Mouse (Mus musculus): ENCODE measurements at regions not wholly inside any gene's neighbourhood (a gene's known extent, or its start where the extent isn't known, plus 50 kb on each side); places are given as distances from the start of the nearest gene placed in this dataset.
"Not testable (repeated sequence)": the region's sequence is repeated elsewhere in the genome, so short reads cannot be mapped to it uniquely, and the experiment has no call there.

DNA sequence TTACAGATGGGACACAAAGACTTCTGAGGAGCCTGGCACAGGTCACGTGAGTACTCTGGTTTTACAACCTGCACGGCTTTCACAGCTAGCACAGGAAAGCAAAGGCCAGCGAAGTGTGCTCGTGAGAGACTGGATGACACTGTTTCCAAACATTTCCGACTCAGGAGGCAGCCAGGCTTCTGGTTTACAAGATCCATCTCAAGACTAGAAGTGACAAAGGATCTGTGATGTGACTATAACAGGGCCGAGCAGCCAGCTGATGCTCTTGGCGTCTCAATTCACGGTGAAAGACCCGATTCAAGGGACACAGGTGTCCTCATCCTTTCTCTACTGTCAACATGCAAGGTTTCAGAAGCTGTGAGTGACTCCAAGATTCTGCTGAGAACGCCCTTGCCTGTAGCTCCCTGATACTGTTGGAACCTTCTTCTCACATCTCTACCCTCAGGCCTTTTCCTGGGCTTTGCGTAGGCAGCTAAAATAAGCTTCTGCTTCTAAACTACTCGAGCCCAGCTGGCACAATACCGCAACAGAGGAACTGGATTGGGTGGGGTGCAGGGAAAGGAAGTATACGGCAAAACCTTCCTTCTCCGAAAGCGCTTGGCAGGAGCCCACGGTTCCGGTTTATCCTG, 300.3 kb downstream of the Abcc12 start:
- DNase-seq (ENCODE audit: low spot score) = no peak

DNA sequence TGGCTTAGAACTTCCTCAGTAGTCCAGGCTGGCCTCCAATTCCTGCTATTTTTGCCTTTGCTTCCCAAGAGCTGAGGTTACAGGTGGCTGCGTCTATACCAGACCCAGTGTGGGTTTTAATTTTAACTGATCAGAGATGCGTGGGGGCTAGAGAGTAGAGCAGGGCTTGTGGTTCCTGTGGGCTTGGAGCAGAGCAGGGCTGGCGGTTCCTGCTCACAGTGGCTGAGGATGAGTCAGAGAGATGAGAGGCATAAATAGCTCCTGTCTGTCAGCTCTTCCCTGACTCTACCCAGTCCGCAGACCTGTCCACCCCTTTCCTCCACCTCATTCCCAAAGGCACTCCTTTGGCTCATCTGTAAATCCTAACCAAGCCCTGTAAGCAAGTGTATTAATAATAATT, 304.8 kb downstream of the Abcc12 start:
- no peak for DNase-seq (ENCODE audit: low spot score)

DNA sequence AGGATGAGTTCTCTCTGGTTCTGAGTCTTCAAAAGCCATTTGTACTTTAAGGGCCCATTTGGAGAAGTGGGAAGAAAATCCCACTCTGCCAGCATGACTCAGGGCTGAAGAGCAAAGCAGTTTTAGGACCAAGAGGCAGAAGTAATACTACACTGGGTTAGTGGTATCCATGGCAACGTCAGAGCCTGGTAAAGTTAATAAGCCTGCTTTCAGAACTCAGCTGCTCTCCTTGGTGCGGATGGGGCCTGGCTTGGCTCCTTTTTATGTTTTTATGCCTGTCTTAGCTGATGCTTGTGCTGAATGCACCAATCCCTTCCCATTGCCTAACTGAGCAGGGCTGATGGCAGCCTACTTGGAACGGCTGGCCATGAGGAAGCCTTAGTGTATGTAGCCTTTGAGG, 306.7 kb downstream of the Abcc12 start:
- no peak for DNase-seq (ENCODE audit: low spot score)

DNA sequence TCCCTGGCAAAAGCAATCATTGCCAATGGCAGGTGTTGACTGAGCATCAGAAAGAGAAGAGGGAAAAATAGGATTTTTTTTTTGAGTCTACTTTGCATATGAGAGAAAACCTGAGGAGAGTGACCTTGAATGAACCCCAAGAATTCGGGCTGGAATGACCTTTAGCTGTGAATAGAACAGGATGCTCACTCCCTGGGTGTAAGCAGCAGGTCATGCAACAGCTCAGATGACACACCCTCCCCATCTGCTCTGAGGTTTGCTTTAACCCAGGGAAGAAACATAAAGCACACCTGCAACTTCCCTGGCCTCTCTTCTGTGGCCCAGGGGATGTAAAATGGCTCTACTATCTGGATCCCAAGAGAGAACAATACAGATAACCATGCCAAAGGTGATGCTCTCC, 307.9 kb downstream of the Abcc12 start:
- no peak for DNase-seq (ENCODE audit: low spot score)

DNA sequence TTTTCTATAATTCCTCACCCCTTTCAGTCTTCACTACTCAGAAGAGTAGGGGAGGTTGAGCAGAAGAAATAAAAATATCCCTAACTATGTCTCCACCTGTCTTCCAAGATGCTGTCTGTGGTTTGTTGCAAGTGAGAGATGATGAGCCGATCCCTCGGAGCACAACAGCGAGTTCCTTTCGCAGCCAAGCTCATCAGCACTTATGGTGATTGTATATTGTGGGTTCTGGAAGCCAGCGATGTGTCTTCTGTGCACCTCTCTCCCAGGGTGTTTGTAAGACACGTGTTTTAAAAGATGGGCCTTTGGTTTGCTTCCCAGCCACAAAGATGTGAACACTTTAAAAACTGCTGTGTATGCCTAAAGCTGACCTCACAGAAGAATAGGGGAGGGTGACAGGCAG, 309.0 kb downstream of the Abcc12 start:
- no peak for DNase-seq (ENCODE audit: low spot score)

DNA sequence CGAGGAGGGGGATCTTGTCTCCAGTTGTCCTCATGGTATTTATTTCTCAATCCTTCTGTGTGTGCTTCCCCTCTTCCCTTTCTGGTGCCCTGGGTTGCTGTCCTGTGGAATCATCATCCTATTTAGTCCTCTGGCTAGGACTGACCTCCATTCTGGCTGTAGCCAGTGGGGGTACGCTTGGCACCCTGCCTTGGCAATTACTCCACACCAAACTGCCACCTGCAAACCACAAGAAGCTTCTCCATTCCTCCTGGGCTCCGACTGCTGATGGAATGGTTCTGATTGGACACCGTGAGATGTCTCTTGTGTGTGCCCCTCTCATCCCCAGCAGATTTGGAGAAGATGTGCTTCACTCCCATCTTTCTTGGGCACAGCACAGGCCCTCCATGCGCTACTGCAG, 322.5 kb downstream of the Abcc12 start:
- DNase-seq (ENCODE audit: low spot score) = no peak

DNA sequence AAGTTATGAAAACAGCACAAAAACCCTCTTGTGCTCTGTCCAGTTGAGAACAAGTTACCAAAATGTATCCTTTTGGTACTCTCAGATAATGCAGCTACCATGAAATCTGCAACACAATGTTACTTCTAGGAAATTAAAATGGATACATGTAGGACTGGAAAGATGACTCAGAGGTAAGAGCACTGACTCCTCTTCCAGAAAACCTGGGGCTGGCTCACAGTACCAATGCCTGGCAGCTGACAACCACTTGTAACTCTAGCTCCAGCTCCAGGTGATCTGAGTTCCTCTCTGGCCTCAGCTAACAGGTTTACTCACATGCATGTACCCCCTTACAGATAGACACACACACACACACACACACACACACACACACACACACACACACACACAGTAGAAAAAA, 325.1 kb downstream of the Abcc12 start:
- no peak for DNase-seq (ENCODE audit: low spot score)

DNA sequence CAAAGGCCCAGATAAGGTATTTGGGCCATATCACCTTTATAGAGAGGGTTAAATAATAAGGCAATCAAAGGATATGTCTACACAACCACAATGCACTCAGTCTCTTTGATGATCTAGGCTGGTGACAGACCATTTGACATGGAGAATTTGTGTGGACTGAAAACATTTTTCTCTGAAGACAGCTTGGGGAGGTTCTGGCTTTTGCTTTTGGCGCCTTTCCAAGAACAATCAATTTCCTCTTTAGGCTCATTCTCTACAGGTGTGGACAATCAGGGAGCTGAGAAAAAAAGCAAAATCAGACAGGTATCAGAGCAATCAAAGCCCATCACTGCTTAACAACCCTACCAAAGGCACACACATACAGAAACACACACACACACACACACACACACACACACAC, 325.8 kb downstream of the Abcc12 start:
- DNase-seq (ENCODE audit: low spot score) = no peak

DNA sequence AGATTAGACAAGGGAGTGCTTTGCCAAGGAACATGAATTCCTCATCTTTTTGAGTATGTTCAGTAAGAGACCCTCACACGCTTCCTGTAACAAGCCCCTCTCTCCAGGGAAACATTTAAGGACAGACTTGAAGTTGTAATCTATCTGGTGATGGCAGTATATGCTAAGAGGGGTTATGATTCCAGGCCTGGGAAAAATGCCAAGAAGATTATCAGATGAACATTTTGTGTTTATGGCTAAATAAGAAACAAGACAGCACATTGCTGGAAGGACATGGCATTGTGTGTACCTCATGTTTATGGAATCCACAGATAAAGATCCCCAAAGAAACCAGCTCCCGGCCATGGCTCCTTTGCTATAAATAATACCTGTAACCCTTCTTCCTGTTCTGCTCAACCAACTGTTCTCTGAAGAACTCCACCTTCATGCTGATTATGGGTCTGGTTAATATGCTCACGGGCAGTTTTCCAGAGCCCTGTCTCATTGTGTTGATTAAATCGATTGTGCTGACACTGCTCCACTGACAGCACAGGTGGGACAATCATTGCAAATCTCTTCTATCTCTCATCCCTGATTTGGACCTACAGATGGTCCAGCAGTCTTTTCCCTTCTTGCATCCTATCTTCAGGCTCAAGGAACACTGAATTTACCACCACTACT, 327.7 kb downstream of the Abcc12 start:
- no peak for DNase-seq (ENCODE audit: low spot score)

DNA sequence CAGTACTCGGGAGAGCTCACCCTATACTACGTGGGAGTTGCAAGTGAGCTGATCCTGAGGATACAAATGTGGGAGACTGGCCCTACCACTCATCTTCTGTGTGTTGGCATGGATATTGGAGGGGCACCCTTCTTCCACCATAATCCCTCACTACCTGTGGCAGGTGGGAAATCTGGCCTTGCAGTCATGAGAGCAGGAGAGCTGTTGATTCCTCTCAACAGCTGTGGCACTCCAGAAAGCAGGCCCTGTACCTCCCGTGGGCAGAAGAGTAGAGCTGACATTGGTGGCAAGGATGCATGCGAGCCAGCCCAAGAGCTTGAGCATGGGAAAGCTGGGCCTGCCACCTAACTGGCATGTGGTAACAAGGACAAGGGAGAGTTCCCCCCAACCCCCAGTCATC, 345.8 kb downstream of the Abcc12 start:
- DNase-seq (ENCODE audit: low spot score) = no peak

DNA sequence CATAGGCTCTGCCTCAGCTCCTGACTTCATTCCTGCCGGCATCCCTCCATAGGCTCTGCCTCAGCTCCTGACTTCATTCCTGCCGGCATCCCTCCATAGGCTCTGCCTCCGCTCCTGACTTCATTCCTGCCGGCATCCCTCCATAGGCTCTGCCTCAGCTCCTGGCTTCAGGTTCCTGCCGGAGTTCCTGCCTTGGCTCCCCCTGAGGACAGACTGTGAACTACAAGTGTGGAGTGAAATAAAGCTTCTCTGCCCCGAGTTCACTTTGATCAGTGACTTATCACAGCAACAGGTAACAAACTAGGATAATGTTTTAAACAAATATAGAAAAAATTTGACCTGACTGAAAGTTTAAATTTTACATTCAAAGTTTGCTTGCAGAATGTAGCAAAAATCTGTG, 348.5 kb downstream of the Abcc12 start:
- not testable (repeated sequence) for DNase-seq (ENCODE audit: low spot score)

DNA sequence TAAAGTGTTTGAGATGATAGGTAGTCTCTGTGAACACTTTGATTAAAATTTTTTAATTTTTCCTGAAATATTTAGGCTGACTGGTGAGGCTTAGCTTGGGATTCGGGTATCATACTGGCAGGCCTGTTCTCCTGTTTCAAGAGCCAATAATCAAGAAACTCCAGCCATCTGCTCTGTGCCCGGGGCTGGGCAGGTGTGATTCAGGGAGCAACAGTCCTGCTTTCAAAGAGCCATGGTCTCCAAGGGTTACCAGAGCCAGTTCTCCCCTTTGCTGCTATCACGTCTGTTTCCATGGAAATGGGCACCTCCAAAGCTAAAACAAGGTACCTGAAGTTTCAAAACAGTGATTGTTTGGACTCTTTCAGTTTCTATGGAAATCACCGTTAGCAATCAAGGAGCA, 355.6 kb downstream of the Abcc12 start:
- DNase-seq (ENCODE audit: low spot score) = no peak

DNA sequence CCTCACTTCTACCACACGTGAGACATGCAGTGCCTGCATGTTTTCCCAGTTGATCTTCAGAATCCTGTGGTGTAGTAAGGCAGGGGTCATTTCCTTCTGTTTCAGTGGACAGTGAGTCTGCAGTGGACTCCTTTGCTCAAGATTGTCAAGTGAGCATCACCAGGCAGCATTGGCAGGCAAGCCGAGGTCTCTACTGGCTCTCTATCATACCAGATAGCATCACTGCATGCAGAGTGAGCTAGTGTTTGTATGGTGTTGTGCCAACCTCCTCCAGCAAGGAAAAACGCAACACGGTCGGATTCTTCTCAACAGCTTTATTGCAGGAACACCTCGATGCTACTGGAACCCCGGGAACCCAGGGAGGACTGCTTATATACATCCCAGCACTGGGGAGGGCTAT, 357.8 kb downstream of the Abcc12 start:
- no peak for DNase-seq (ENCODE audit: low spot score)

DNA sequence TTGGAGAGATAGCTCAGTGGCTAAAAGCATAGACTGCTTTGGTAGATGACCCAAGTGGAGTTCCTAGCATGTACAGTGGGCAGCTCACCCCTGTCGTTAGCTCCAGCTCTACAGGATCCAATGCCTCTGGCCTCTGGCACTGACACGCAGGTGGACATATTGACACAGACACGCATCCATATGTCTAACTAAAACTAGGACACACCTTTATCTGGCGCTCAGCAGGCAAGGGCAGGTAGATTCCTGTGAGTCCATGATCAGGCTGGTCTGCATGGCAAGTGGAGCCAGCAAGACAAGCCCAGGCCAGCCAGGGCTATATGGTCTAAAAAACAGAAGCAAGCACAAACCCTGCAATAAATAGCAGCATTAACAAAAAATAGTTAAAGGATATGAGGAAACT, 358.3 kb downstream of the Abcc12 start:
- no peak for DNase-seq (ENCODE audit: low spot score)

DNA sequence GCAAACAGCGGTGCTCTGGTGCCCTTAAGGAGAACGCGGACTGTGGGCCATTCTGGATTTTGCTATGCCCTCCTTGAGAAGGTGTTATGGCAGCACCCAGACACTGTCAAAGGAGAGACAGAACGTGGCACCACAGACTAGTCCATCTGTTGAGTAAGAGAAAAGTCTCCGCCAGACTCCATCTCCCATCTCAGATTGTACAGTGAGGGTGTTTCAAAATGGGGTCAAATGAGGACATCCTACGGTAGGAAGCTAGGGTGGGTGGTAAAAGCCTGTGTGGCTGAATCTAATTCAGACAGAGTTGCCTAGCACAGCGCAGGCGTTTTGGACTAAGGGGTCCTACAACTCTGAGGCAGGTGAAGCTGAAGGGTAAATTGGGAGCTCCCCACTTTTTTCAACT, 366.1 kb downstream of the Abcc12 start:
- DNase-seq (ENCODE audit: low spot score) = no peak

DNA sequence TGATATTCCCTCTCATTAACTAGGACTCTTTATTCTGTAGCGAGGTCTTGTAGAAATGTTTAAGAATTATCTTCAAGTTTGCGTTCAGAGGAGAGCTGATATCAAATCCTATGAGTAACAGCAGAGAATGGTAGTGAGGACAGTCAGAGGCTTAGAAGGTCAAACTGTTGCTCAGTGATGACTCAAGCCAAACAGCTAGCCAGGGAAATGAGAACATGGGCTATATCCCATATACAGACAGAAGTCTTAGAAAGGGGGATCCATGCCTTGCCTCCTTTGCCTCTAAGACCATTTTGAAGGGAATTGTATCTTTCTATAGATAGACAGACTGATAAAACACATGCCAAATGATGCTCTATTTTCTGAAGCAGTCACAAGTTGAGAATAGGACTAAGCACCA, 368.0 kb downstream of the Abcc12 start:
- no peak for DNase-seq (ENCODE audit: low spot score)

DNA sequence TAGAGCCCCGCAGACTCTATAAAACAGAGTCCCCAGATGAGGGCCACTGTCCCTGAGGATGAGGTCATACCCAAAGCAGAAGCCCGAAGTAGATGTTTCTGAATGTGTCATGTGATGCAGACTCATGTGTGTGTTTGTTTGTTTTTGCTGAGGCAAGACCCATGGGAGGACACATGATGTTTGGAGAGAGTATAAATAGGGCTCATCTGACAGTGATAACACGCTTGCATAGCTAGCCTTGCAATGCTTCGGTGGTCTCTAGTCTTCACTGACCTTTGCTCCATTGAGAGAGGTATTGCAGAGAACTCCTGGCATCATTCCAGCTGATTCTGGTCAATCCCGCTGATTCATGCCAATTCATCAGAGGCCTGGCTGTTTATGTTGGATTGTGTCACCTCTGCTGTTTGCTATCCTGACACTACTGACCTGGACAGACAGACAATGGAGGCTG, 368.1 kb downstream of the Phkb start:
- no peak for DNase-seq (ENCODE audit: low spot score)

DNA sequence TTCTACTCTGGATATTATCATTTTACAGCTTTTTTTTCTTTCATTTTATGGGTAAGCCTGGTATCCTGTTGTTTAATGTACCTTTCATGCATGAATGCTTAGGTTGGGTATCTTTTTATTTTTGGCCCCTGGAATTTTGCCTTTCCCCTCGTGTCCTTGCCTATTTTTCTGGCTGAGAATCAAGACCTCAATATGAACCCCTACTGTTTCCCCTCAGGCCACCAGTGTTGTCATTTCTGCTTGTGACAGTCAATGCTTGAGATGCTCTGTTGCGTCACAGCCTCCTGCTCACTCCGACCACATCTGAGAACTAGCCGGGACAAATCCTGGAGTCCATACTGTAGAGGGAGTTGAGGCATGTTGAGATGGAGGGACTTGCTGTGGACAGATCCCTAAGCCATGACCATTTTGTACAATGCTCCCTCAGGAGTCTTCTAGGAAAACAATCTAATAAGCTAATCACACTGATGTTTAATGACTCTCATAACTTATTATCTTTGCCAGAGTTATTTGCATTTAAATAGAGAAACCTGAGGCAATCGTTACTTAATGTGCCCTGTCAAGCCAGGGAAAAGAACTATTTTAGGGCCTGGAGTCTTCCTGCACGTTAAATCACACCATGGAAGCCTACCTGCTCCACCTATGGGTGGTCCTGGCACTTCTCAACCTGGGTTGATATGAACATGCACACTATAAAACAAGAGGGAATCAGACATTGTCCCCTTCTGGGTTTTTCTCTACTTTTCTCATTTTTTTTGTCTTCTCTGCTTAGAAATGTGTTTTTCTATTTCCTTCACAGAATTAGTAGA, 363.9 kb downstream of the Phkb start:
- DNase-seq (ENCODE audit: low spot score) = no peak

DNA sequence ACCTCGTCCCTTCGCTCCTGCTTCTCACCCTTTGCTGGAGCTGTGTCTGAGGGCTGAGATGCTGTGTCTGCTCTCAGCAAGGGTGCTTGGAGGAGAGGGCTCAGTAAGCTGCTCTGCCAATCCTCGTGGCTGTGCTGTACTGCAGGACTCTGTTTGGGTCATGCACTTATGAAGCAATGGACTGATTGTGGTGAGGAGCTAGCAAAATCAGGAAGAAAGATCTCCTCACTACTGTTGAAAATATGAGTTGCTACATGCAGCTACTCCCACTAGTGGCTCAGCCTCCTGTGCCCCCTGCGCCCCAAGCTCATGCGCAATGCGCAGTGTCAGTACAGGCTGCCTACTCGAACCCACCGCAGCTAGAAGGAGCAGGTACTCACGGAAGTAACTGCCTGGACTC, 362.3 kb downstream of the Phkb start:
- no peak for DNase-seq (ENCODE audit: low spot score)

DNA sequence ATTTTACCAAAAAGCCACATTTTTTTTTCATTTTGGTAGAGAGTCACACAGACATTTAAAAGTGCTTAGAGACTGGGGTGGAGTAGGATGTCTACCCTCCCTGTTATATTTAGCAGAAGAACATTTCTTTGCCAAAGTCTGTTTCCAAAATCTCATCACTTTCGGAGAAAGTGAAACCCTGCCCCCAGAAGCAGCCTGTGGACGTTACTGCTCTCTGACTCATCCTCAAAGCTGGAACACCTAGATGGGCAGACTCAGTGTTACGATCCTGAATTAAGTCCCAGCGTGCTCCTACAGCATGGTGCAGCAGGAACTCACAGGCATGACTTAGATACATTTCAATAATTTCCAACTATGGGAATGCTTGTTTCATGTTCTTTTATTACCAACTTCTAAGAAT, 361.1 kb downstream of the Phkb start:
- DNase-seq (ENCODE audit: low spot score) = no peak

DNA sequence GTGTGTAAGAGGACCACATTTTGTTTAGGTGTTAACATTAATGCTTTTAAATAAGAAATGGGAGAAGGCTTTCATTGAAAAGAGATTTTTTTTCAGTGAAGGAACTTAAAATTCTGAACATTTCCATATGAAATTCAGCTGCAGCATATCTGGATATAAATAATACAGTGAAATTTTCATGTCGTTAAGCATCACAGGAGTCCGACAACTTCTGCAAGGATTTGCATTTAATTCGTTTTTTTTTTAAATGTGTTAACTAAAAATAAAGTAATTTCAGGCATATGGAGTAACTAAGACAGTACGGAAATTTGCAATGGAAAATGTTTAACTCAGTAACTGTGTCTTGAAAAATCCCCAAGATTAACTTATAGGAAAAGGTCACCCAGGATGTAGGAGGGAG, 351.5 kb downstream of the Phkb start:
- DNase-seq (ENCODE audit: low spot score) = no peak

DNA sequence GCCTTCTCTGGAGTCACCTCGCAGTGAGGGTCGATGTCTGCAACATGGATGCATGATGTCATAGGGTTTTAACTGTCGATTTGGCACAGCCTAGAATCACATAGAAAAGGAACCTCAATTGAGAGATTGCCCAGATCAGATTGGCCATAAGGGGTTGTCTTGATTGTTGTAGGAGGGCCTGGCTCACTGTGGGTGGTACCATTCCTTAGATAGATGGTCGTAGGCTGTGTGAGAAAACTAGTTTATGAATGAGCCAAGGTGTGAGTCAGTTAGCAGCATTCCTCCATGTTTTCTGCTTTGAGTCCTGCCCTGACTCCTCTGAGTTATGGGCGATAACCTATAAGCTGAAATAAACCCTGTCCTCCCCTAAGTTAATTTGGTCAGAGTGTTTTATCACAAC, 343.9 kb downstream of the Phkb start:
- no peak for DNase-seq (ENCODE audit: low spot score)

DNA sequence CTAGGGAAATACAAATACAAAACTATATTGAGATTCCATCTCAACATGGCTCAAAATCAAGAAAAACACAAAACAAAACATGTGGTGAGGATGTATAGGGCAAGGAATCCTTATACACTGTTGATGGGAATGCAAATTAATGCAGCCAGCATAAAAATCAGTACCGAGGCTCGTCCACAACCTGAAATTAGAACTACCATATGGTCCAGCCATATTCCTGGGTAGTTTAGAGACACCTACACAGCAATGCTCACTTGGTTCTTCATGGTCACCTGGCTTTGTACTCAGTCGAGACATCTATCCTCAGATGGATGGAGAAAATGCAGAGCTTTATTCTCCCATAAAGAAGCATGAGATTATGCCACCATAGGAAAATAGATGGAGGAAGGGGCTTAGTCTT, 340.0 kb downstream of the Phkb start:
- no peak for DNase-seq (ENCODE audit: low spot score)

Data from ovary, adult 18-20 months (tissue).